Mouse (Mus musculus) hematopoietic multipotent progenitor cell, adult 10-12 weeks (in vitro differentiated cells): Measurements from ENCODE around the gene Ceacam20. TPM values are rescaled to one million over a fixed set of nuclear protein-coding genes. Genes with fewer than 3 reads are reported as not detected.

ENCODE experiments used
- polyA plus RNA-seq: library from polyadenylated mRNA; stranded (reverse); fragments of >175 nt; gene quantifications from 2 replicates; pipeline ENCODE4 v1.2.3, GENCODE M21; 2012; ENCODE audit warnings: low replicate concordance

The Ceacam20 gene
- not detected in 2 replicates for polyA plus RNA-seq

DNA sequence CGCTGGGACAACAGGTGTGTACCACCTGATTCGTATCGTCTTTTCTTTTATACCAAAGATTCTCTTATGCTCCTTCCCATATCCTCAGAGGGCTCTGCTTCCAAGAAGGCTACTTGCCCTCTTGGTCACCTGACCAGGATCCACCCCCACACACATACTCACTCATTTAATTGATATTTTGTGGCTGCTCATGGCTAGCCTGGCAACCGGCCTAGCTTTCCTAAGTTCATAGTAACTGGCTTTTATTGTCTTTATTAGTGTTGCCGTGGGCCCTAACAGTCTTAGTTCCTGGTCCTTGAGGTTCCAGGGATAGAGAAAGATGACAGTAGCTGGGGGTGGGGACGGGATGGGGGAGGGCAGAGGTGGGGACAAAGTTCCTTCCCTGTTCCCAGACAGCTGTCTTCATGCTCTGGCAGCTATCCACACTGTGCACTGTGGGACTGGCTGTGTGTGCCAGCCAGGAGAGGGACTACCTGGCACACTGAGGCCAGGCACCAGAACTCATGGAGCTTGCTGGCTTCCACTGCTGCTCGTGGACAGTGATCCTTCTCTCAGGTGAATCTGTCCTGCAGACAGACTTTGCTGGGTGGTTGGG lies at the start of gene Ceacam20:
TSS of gene Ceacam20 (plus strand) at position 428 of the 595 bp plus-strand sequence.

DNA sequence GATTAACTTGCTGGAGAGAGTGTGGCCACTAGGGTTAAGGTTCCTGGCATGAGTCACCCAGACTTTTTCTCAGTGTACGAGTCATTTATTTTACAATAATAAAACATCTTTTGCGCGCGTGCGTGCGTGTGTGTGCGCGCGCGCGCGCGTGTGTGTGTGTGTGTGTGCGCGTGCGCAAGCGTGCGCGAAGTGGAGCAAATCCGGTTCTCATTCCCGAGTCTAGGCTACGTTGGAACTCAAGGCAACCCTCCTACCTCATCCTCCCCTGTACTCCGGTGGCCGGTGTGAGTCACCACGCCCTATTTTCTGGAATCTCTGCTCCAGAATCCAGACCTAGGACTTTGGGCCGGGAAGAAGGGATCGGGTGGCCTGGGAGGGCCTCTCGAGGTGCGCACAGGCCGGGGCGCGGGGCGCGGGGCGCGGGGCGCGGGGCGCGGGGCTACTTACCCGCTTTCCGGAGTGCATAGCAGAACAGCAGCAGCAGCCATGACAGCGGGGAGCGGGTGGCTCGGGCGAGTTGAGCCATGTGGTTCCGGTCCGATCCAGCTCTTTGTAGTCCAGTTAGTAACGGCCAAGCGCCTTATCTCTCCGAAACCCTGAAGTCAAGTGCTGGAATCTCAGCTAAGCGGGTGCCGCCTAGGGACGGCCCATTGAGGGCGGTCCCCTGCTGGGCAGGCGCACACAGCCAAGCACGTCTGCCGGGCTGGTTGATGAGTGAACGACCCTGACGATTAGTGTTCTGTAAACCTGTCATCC lies 44.5 kb upstream of the Ceacam20 start, which contains the start of gene Pvr:
TSS of gene Pvr (minus strand) at position 655 of the 756 bp plus-strand sequence.

GRCm38 (mm10) chr7:19950589-19950988 lies 14.6 kb upstream of the Ceacam20 start, which contains the start of gene Igsf23:
Gene Igsf23 (minus strand): TSS chr7:19950756.

GRCm38 (mm10) chr7:19991165-19991564 lies 26.0 kb downstream of the Ceacam20 start, which contains the start of gene Nlrp9b:
Gene Nlrp9b (plus strand): TSS chr7:19991465.

Other genes with a start within 250 kb of the Ceacam20 start
- 85.0 and 96.7 TPM in 2 replicates for gene Tomm40, start 250.0 kb upstream of the Ceacam20 start, polyA plus RNA-seq
- 1.8 and 3.7 TPM in 2 replicates for gene Nectin2, start 214.9 kb upstream of the Ceacam20 start, polyA plus RNA-seq
- 3.2 and 3.8 TPM in 2 replicates for gene Bcam, start 194.4 kb upstream of the Ceacam20 start, polyA plus RNA-seq
- gene Cblc, start 168.6 kb upstream of the Ceacam20 start, polyA plus RNA-seq = 1.9 and 5.6 TPM in 2 replicates
- 173 and 280 TPM in 2 replicates for gene Bcl3, start 142.6 kb upstream of the Ceacam20 start, polyA plus RNA-seq
- 0.61 TPM in 1 of 2 replicates, not detected in the other for gene Gm19345, start 113.4 kb upstream of the Ceacam20 start, polyA plus RNA-seq
- 24.7 and 81.2 TPM in 2 replicates for gene Ceacam16, start 104.1 kb upstream of the Ceacam20 start, polyA plus RNA-seq
- gene Ceacam19, start 77.4 kb upstream of the Ceacam20 start, polyA plus RNA-seq = 0.17 and 0.21 TPM in 2 replicates
- gene Pvr, start 44.3 kb upstream of the Ceacam20 start, polyA plus RNA-seq = 2.9 and 3.6 TPM in 2 replicates
- 0.71 and 3.1 TPM in 2 replicates for gene Igsf23, start 14.7 kb upstream of the Ceacam20 start, polyA plus RNA-seq
- gene Nlrp9b, start 26.1 kb downstream of the Ceacam20 start, polyA plus RNA-seq = not detected in 2 replicates
- not detected in 2 replicates for gene Vmn1r91, start 134.3 kb downstream of the Ceacam20 start, polyA plus RNA-seq
- gene Gm16442, start 157.2 kb downstream of the Ceacam20 start, polyA plus RNA-seq = not detected in 2 replicates
- gene Vmn1r93, start 173.7 kb downstream of the Ceacam20 start, polyA plus RNA-seq = not detected in 2 replicates
- not detected in 2 replicates for gene Vmn1r94, start 203.0 kb downstream of the Ceacam20 start, polyA plus RNA-seq
- not detected in 2 replicates for gene Vmn1r95, start 228.3 kb downstream of the Ceacam20 start, polyA plus RNA-seq
- gene Gm6164, start 240.2 kb downstream of the Ceacam20 start, polyA plus RNA-seq = not detected in 2 replicates